ENCODE assay signal across 13 mouse cellular contexts in the genomic region with DNA sequence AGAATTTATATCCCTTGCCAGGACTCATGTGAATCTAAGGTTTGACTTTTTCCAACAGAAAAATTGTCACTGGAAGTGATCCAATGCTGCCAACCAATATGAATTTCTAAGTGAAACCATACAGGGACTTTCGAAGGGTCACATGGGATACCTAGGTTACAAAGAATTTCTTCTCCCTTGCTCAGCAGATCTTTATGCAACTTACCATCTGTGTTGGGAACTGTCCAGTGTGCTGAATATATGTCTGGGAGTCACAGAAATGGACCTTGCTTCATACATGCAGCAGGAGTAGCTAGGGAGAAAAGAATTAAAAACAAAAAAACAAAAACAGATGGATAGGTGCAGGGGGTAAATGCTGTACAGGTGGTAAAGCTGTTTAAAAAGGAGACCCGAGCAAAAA.
A peak's percentile ranks its signal among the peaks of the same experiment; 100 is the strongest.
DNase-seq lines count a peak whose midpoint lies in the region; TF ChIP-seq lines count a peak whose summit lies in the region.
"Had no signal": no experiment of that assay in that cellular context is flagged by ENCODE, and none has a peak within 500 bp of the region (broad histone marks: within the 10 kb centered on the region; RNA-seq: fewer than 3 reads in every experiment).

No protein-coding gene starts in this region.

- no peak overlapping the region for H3K4me3 ChIP-seq in MEL (ENCODE audit: control insufficient read depth in 1 of 2, insufficient read depth in 1 of 2, low read depth in 2 of 2, low read length in 2 of 2)
- H3K4me3 ChIP-seq: embryonic facial prominence, embryonic 13.5 days; left cerebral cortex, adult 2 months had no signal

- H3K36me3 ChIP-seq in MEL (ENCODE audit: control insufficient read depth in 1 of 2, insufficient read depth in 2 of 2, low read length in 2 of 2): no peaks in the 10 kb centered on the region
- H3K36me3 ChIP-seq: embryonic facial prominence, embryonic 13.5 days had no signal

- H3K9me3 ChIP-seq in MEL (replicated peaks; ENCODE audit: insufficient read depth, low read length): no peaks in the 10 kb centered on the region
- H3K9me3 ChIP-seq: embryonic facial prominence, embryonic 13.5 days had no signal

- TF ChIP-seq RAD21 in MEL (IDR thresholded peaks at IDR 0.05; ENCODE audit: low read depth, low read length): no peak

- no peaks in the 10 kb centered on the region for H3K4me1 ChIP-seq in MEL (ENCODE audit: control insufficient read depth in 1 of 2, insufficient read depth in 2 of 2, low read length in 2 of 2)
- H3K4me1 ChIP-seq: embryonic facial prominence, embryonic 13.5 days had no signal

- peak; percentile 2 to 10 for DNase-seq in heart, postnatal 10 days
- no peak for DNase-seq in heart, postnatal 36 days
- DNase-seq in MEL (ENCODE audit: low read depth, low spot score) (peak; percentile 5), ZHBTc4 (ENCODE audit: low read depth, low spot score) (peak; percentile 30)
- peak; percentile 62 for DNase-seq in forelimb bud, embryonic 11.5 days (ENCODE audit: low read depth, low spot score)
- DNase-seq in gastrocnemius, postnatal 25 days: no peak
- DNase-seq in gastrocnemius, postnatal 10 days: no peak
- DNase-seq: lung, postnatal 36 days; midbrain, embryonic 14.5 days; spleen, adult 18-20 months had no signal

- no peak for TF ChIP-seq POLR2A in MEL (IDR thresholded peaks at IDR 0.05; ENCODE audit: control insufficient read depth in 1 of 2, insufficient read depth in 1 of 2, low read depth in 1 of 2, low read length in 2 of 2, poor library complexity in 1 of 2)

- no peak overlapping the region for H3K27ac ChIP-seq in MEL (ENCODE audit: control insufficient read depth, low read depth, low read length)
- H3K27ac ChIP-seq: embryonic facial prominence, embryonic 13.5 days; left cerebral cortex, adult 2 months; stomach, postnatal 0 days had no signal

- no peaks in the 10 kb centered on the region for H3K27me3 ChIP-seq in MEL (ENCODE audit: control insufficient read depth in 1 of 2, insufficient read depth in 2 of 2, low read length in 2 of 2)
- H3K27me3 ChIP-seq: embryonic facial prominence, embryonic 13.5 days had no signal

- intact Hi-C loops in heart, postnatal 10 days (cut with DNase I): loop anchor here (10.0 kb wide), 1 partner anchor 62 kb away; no protein-coding TSS in a partner anchor
- intact Hi-C loops in heart, postnatal 36 days (cut with DNase I): no loop called here

- no peak overlapping the region for H3K9ac ChIP-seq in MEL (ENCODE audit: control insufficient read depth, low read depth, low read length, poor library complexity, severe bottlenecking)
- H3K9ac ChIP-seq: embryonic facial prominence, embryonic 13.5 days had no signal

- no peak for TF ChIP-seq CTCF in MEL (IDR thresholded peaks at IDR 0.05 in 2 of 3, conservative IDR thresholded peaks at IDR 0.05 in 1 of 3; ENCODE audit: control insufficient read depth in 1 of 3, insufficient read depth in 1 of 3, low read depth in 2 of 3, low read length in 3 of 3, poor library complexity in 1 of 3, severe bottlenecking in 1 of 3)

- no peaks in the 10 kb centered on the region for H3K79me2 ChIP-seq in MEL (ENCODE audit: control insufficient read depth, insufficient read depth, low read length, poor library complexity)

- no peak for TF ChIP-seq EP300 in MEL (IDR thresholded peaks at IDR 0.05; ENCODE audit: low read depth in 1 of 2, low read length in 2 of 2)

TF ChIP-seq in MEL, 35 proteins besides CTCF, POLR2A, EP300 and RAD21:
- TF ChIP-seq CHD2 (IDR thresholded peaks at IDR 0.05; ENCODE audit: low read length): no peak
- no peak for TF ChIP-seq MYB (IDR thresholded peaks at IDR 0.05; ENCODE audit: low read depth, low read length)
- no peak for TF ChIP-seq MYC (IDR thresholded peaks at IDR 0.05; ENCODE audit: low read depth, low read length)
- no peak for TF ChIP-seq POLR2AphosphoS2 (IDR thresholded peaks at IDR 0.05; ENCODE audit: low read length)
- TF ChIP-seq KAT2A (conservative IDR thresholded peaks at IDR 0.05; ENCODE audit: low read depth, low read length): no peak
- no peak for TF ChIP-seq NELFE (IDR thresholded peaks at IDR 0.05; ENCODE audit: low read depth, low read length)
- TF ChIP-seq TBP (IDR thresholded peaks at IDR 0.05; ENCODE audit: low read depth, low read length): no peak
- no peak for TF ChIP-seq ZMIZ1 (IDR thresholded peaks at IDR 0.05; ENCODE audit: low read depth, low read length)
- no peak for TF ChIP-seq ELF1 (IDR thresholded peaks at IDR 0.05; ENCODE audit: low read depth, low read length)
- TF ChIP-seq ZC3H11A (IDR thresholded peaks at IDR 0.05; ENCODE audit: low read depth, low read length): no peak
- no peak for TF ChIP-seq USF1 (IDR thresholded peaks at IDR 0.05; ENCODE audit: low read depth, low read length)
TF ChIP-seq in MEL: peak in this region for 0.

Comparison
In these comparisons a context has a peak if more than half of its experiments do, and no peak if none do; other contexts are left out.
1. DNase-seq: peak in heart, postnatal 10 days (2 of 2), MEL (single experiment), ZHBTc4 (single experiment) and forelimb bud, embryonic 11.5 days (single experiment); none in heart, postnatal 36 days (0 of 2), gastrocnemius, postnatal 25 days (single experiment) and gastrocnemius, postnatal 10 days (single experiment).